Mouse (Mus musculus): ENCODE results near the gene Atad5. TPM values are rescaled to one million over a fixed set of nuclear protein-coding genes. Genes with fewer than 3 reads are reported as not detected.
A peak's percentile ranks its signal among the peaks of the same experiment; 100 is the strongest.

Atad5 gene
- total and polyA plus RNA-seq, 3 experiments, result 17.1 to 66.9 (median 22.6) TPM

DNA sequence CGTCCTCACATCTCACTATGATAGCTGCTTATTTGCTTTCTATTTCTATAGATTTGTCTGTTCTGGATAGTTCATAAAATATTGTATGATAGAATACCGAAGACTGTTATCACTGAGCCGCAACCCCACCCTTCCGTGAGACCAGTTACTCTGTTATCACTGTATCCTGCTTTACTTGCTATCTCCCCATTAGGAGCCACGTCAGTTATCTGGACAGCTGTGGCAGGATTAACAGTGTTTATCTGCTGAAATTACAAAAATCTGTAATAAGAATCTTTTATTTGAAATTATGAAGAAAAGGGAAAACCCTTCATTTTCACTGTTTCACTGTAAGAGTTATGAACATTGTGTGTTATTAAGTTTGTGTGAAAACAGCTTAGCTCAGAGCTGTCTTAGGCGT lies 12.1 kb downstream of the Atad5 start (continued):
- TF ChIP-seq POLR2AphosphoS2 (IDR thresholded peaks at IDR 0.05; ENCODE audit: low read length) (no peak), MXI1 (IDR thresholded peaks at IDR 0.05; ENCODE audit: low read depth, low read length) (peak; percentile 79; the same call in 1 of the 2 replicates), RCOR1 (IDR thresholded peaks at IDR 0.05; ENCODE audit: low read depth, low read length) (peak; percentile 100), MAZ (IDR thresholded peaks at IDR 0.05; ENCODE audit: low read depth, low read length) (peak; percentile 68; the same call in 1 of the 2 replicates), NELFE (IDR thresholded peaks at IDR 0.05; ENCODE audit: low read depth, low read length) (no peak), ZC3H11A (IDR thresholded peaks at IDR 0.05; ENCODE audit: low read depth, low read length) (no peak), TAL1 (IDR thresholded peaks at IDR 0.05; ENCODE audit: low read length) (0 out of 2 replicates have a peak, but pooled peaks have one; percentile 20), ZNF384 (IDR thresholded peaks at IDR 0.05; ENCODE audit: low read depth, low read length) (peak; percentile 29; the same call in 1 of the 2 replicates), ELF1 (IDR thresholded peaks at IDR 0.05; ENCODE audit: low read depth, low read length) (0 out of 2 replicates have a peak, but pooled peaks have one; percentile 40), MEF2A (IDR thresholded peaks at IDR 0.05; ENCODE audit: extremely low read depth, insufficient replicate concordance, low read depth, low read length, poor library complexity, severe bottlenecking) (0 out of 2 replicates have a peak, but pooled peaks have one; percentile 32), GATA1 (IDR thresholded peaks at IDR 0.05; ENCODE audit: low read depth, low read length) (peak; percentile 99), POLR2AphosphoS5 (IDR thresholded peaks at IDR 0.05; ENCODE audit: borderline replicate concordance, low read depth, low read length) (no peak), UBTF (IDR thresholded peaks at IDR 0.05; ENCODE audit: borderline replicate concordance, insufficient read depth, low read depth, low read length) (no peak), POLR2A (IDR thresholded peaks at IDR 0.05; ENCODE audit: control insufficient read depth in 1 of 2, insufficient read depth in 1 of 2, low read depth in 1 of 2, low read length in 2 of 2, poor library complexity in 1 of 2) (0 out of 4 replicates have a peak, but pooled peaks of 1 of the 2 experiments have one; percentile 21), EP300 (IDR thresholded peaks at IDR 0.05; ENCODE audit: low read depth in 1 of 2, low read length in 2 of 2) (peak; percentile 99), TBP (IDR thresholded peaks at IDR 0.05; ENCODE audit: low read depth, low read length) (no peak), MAFK (IDR thresholded peaks at IDR 0.05; ENCODE audit: borderline replicate concordance, low read depth, low read length) (peak; percentile 92)

DNA sequence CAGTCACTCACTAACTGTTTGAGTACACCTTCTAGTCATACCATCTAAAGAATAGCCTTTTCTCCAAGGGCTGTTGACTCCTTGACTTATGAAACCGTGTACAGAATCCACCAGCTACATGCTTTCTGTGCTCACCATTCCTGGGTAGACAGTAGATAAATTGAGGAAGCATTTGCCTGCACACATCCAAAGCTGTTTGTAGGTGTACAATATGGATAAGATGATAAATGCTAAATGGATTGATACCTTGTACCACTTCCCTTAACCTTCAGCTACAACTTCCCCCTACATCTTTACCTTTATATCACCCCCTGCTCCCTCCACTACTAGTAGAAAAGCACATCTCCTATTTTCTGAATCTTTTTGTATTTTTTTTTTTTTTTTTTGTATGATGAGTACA lies 15.2 kb downstream of the Atad5 start:
- peak; percentile 54 for DNase-seq (ENCODE audit: low read depth, low spot score)
- Histone ChIP-seq H3K27me3 (ENCODE audit: control insufficient read depth in 1 of 2, insufficient read depth in 2 of 2, low read length in 2 of 2) (no peaks in the 10 kb centered on the region), H3K4me3 (ENCODE audit: control insufficient read depth in 1 of 2, insufficient read depth in 1 of 2, low read depth in 2 of 2, low read length in 2 of 2) (no peak overlapping the region), H3K27ac (ENCODE audit: control insufficient read depth, low read depth, low read length) (peak overlapping the region; percentile 37; the same call in 1 of the 2 replicates), H3K9ac (ENCODE audit: control insufficient read depth, low read depth, low read length, poor library complexity, severe bottlenecking) (no peak overlapping the region), H3K9me3 (replicated peaks; ENCODE audit: insufficient read depth, low read length) (no peaks in the 10 kb centered on the region), H3K36me3 (ENCODE audit: control insufficient read depth in 1 of 2, insufficient read depth in 2 of 2, low read length in 2 of 2) (peaks cover 33 to 39% of the 10 kb centered on the region in 2 experiments), H3K4me1 (ENCODE audit: control insufficient read depth in 1 of 2, insufficient read depth in 2 of 2, low read length in 2 of 2) (peaks cover 14 to 16% of the 10 kb centered on the region in 2 experiments), H3K79me2 (ENCODE audit: control insufficient read depth, insufficient read depth, low read length, poor library complexity) (peaks cover 1% of the 10 kb centered on the region; the same call in 1 of the 2 replicates)
- TF ChIP-seq TAL1 (IDR thresholded peaks at IDR 0.05; ENCODE audit: low read length) (peak; percentile 35; the same call in 1 of the 2 replicates), HCFC1 (IDR thresholded peaks at IDR 0.05; ENCODE audit: low read depth, low read length) (no peak), RCOR1 (IDR thresholded peaks at IDR 0.05; ENCODE audit: low read depth, low read length) (0 out of 2 replicates have a peak, but pooled peaks have one; percentile 30), SIN3A (IDR thresholded peaks at IDR 0.05; ENCODE audit: low read length) (peak; percentile 17; the same call in 1 of the 2 replicates), MXI1 (IDR thresholded peaks at IDR 0.05; ENCODE audit: low read depth, low read length) (no peak), TCF12 (IDR thresholded peaks at IDR 0.05; ENCODE audit: low read depth, low read length) (peak; percentile 44; the same call in 1 of the 2 replicates), EP300 (IDR thresholded peaks at IDR 0.05; ENCODE audit: low read depth in 1 of 2, low read length in 2 of 2) (peak; percentile 75 to 83), ZNF384 (IDR thresholded peaks at IDR 0.05; ENCODE audit: low read depth, low read length) (peak; percentile 47; the same call in 1 of the 2 replicates), MAFK (IDR thresholded peaks at IDR 0.05; ENCODE audit: borderline replicate concordance, low read depth, low read length) (no peak), USF2 (IDR thresholded peaks at IDR 0.05; ENCODE audit: borderline replicate concordance in 1 of 2, insufficient read depth in 1 of 2, low read depth in 1 of 2, low read length in 2 of 2) (no peak), KAT2A (conservative IDR thresholded peaks at IDR 0.05; ENCODE audit: low read depth, low read length) (no peak), SMC3 (IDR thresholded peaks at IDR 0.05; ENCODE audit: low read depth, low read length) (no peak), GATA1 (IDR thresholded peaks at IDR 0.05; ENCODE audit: low read depth, low read length) (peak; percentile 54), CTCF (IDR thresholded peaks at IDR 0.05 in 2 of 3, conservative IDR thresholded peaks at IDR 0.05 in 1 of 3; ENCODE audit: control insufficient read depth in 1 of 3, insufficient read depth in 1 of 3, low read depth in 2 of 3, low read length in 3 of 3, poor library complexity in 1 of 3, severe bottlenecking in 1 of 3) (no peak), BHLHE40 (IDR thresholded peaks at IDR 0.05; ENCODE audit: borderline replicate concordance, low read depth, low read length) (no peak)
